Mouse (Mus musculus) mature B cell (primary cell): ENCODE results near the gene Apon.
"Not testable (repeated sequence)": the region's sequence is repeated elsewhere in the genome, so short reads cannot be mapped to it uniquely, and the experiment has no call there.

Experiments used
- in situ Hi-C: fragments of 300-500 bp; cut with MboI; formaldehyde crosslinking; loops from 2 replicates; pipeline ENCODE4 v1.14.3; 2019

Apon gene

GRCm38 (mm10) chr10:128272819-128273439 lies 19.0 kb downstream of the Apon start:
- in situ Hi-C loops: not testable (repeated sequence)

GRCm38 (mm10) chr10:128275374-128275773 lies 21.5 kb downstream of the Apon start:
- in situ Hi-C loops: not testable (repeated sequence)

- in situ Hi-C loops: no loop called here
Observed at GRCm38 (mm10) chr10:128278158-128278557, 24.3 kb downstream of the Apon start.

GRCm38 (mm10) chr10:128280943-128281342 lies 27.0 kb downstream of the Apon start:
- in situ Hi-C loops: no loop called here

GRCm38 (mm10) chr10:128281682-128282081 lies 27.8 kb downstream of the Apon start:
- in situ Hi-C loops: no loop called here

- in situ Hi-C loops: no loop called here
Observed at GRCm38 (mm10) chr10:128282886-128283450, 29.1 kb downstream of the Apon start.

GRCm38 (mm10) chr10:128283604-128284579 lies 30.0 kb downstream of the Apon start:
- in situ Hi-C loops: no loop called here

- in situ Hi-C loops: not testable (repeated sequence)
Observed at GRCm38 (mm10) chr10:128290594-128290993, 36.7 kb downstream of the Apon start.

- in situ Hi-C loops: no loop called here
Observed at GRCm38 (mm10) chr10:128296370-128297090, 42.6 kb downstream of the Apon start.

- in situ Hi-C loops: no loop called here
Observed at GRCm38 (mm10) chr10:128297221-128297620, 43.3 kb downstream of the Apon start.

- in situ Hi-C loops: no loop called here
Observed at GRCm38 (mm10) chr10:128297622-128298021, 43.7 kb downstream of the Apon start.

- in situ Hi-C loops: no loop called here
Observed at GRCm38 (mm10) chr10:128298243-128298642, 44.3 kb downstream of the Apon start.

- in situ Hi-C loops: no loop called here
Observed at GRCm38 (mm10) chr10:128298702-128299171, 44.8 kb downstream of the Apon start, which contains the start of gene Il23a. Gene Il23a, minus strand, starts transcription at chr10:128298752.

GRCm38 (mm10) chr10:128302357-128302756 lies 48.5 kb downstream of the Apon start:
- in situ Hi-C loops: no loop called here

- in situ Hi-C loops: no loop called here
Observed at GRCm38 (mm10) chr10:128302785-128303125, 48.9 kb downstream of the Apon start.

GRCm38 (mm10) chr10:128303126-128304021 lies 49.5 kb downstream of the Apon start, which contains the start of gene Pan2:
Gene Pan2, plus strand, starts transcription at chr10:128303335.
- in situ Hi-C loops: no loop called here
